Mouse (Mus musculus): ENCODE results near the gene Nprl2. TPM values are rescaled to one million over a fixed set of nuclear protein-coding genes. Genes with fewer than 3 reads are reported as not detected.
A peak's percentile ranks its signal among the peaks of the same experiment; 100 is the strongest.
"Not testable (repeated sequence)": the region's sequence is repeated elsewhere in the genome, so short reads cannot be mapped to it uniquely, and the experiment has no call there.

Nprl2 gene
- polyA plus RNA-seq, 1 experiment from 2014 or later: 39.7 TPM

- ATAC-seq (ENCODE audit: insufficient read depth, low FRiP score, low read depth); H3K27me3 ChIP-seq (replicated peaks); H3K9me3 ChIP-seq; H3K27ac ChIP-seq; H3K4me3 ChIP-seq (replicated peaks); H3K9ac ChIP-seq; H3K4me2 ChIP-seq: not testable (repeated sequence)
- H3K4me1 ChIP-seq: peaks cover 47% of the 10 kb centered on the region
- H3K36me3 ChIP-seq: peaks cover 22% of the 10 kb centered on the region
- 81% methylated on average over 6 of the region's 6 CpGs for WGBS
Observed at GRCm38 (mm10) chr9:107573774-107574173, 31.7 kb downstream of the Nprl2 start.

GRCm38 (mm10) chr9:107575579-107576356, 33.7 kb downstream of the Nprl2 start:
- H3K4me2 ChIP-seq: peak overlapping the region; percentile 74
- 60% methylated on average over 14 of the region's 14 CpGs for WGBS
- no peak overlapping the region for H3K4me3 ChIP-seq (replicated peaks)
- H3K27ac ChIP-seq: peak overlapping the region; percentile 89
- no peaks in the 10 kb centered on the region for H3K27me3 ChIP-seq (replicated peaks)
- H3K9ac ChIP-seq: no peak overlapping the region
- H3K4me1 ChIP-seq: peaks cover 49% of the 10 kb centered on the region
- H3K9me3 ChIP-seq: no peaks in the 10 kb centered on the region
- ATAC-seq (ENCODE audit: insufficient read depth, low FRiP score, low read depth): peak; percentile 55
- peaks cover 22% of the 10 kb centered on the region for H3K36me3 ChIP-seq

DNA sequence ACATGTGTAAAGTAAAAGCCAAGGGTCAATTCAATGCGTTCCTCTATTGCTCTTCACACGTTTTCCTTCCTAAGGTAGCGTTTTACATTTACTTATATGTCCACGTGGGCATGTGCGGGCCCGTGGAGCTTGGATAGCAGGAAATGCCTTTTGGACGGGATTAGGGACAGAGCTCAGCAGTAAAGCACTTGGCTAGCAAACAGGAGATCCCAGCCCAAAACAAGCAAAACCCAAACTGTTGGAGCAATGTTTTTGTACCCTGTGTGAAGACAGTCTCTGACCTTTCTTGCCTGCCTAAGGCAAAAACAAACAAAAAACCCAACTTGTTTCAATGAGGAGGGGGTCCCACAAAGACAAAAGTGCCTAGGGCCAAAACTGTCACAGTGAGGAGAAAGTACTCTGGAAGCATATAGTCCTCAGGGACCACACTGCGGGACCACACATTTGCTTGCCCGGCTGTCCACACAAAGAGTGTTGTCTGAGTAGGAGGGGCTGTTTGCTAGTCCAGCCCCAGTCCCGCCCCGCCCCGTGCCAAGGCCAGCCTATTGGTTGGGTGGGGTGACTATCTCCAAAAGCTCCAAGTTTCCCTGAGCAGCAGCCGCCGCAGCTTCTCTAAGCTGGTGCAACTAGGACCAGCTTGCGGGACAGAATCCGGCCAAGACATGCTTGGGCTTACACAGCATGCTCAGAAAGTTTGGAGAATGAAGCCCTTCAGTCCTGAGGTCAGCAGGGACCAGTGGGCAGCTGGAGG, 34.5 kb downstream of the Nprl2 start, which contains the start of gene Hyal1:
Gene Hyal1, plus strand, starts transcription at position 571 of the 751 bp plus-strand sequence.
- peak; percentile 67 for ATAC-seq (ENCODE audit: insufficient read depth, low FRiP score, low read depth)
- WGBS: 14% methylated on average over 16 of the region's 16 CpGs

DNA sequence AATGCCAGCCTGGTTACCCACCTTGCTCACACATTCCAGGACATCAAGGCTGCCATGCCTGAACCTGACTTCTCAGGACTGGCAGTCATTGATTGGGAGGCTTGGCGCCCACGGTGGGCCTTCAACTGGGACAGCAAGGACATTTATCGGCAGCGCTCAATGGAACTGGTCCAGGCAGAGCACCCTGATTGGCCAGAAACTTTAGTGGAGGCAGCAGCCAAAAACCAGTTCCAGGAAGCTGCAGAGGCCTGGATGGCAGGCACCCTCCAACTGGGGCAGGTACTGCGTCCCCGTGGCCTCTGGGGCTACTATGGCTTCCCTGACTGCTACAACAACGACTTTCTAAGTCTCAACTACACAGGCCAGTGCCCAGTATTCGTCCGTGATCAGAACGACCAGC, 35.8 kb downstream of the Nprl2 start:
- peaks cover 11% of the 10 kb centered on the region; the same call in 1 of the 2 replicates for H3K36me3 ChIP-seq
- no peak overlapping the region for H3K27ac ChIP-seq
- WGBS: 86% methylated on average over 10 of the region's 10 CpGs
- no peak for ATAC-seq (ENCODE audit: insufficient read depth, low FRiP score, low read depth)
- peak overlapping the region; percentile 74; the same call in 1 of the 2 replicates for H3K4me2 ChIP-seq
- peaks cover 46% of the 10 kb centered on the region for H3K4me1 ChIP-seq
- no peak overlapping the region for H3K9ac ChIP-seq
- no peaks in the 10 kb centered on the region for H3K27me3 ChIP-seq (replicated peaks)
- H3K9me3 ChIP-seq: no peaks in the 10 kb centered on the region
- H3K4me3 ChIP-seq (replicated peaks): no peak overlapping the region

More for the DNA sequence above, 34.5 kb downstream of the Nprl2 start, which contains the start of gene Hyal1:
- H3K4me1 ChIP-seq: peaks cover 44% of the 10 kb centered on the region
- H3K9me3 ChIP-seq: no peaks in the 10 kb centered on the region
- peak within 1 kb of the TSS; percentile 41 for H3K4me3 ChIP-seq (replicated peaks)
- H3K36me3 ChIP-seq: peaks cover 20% of the 10 kb centered on the region
- peak within 1 kb of the TSS; percentile 89 for H3K27ac ChIP-seq
- no peaks in the 10 kb centered on the region for H3K27me3 ChIP-seq (replicated peaks)
- H3K9ac ChIP-seq: peak within 1 kb of the TSS; percentile 31; the same call in 1 of the 2 replicates
- H3K4me2 ChIP-seq: peak within 1 kb of the TSS; percentile 74

GRCm38 (mm10) chr9:107578587-107578986, 36.6 kb downstream of the Nprl2 start, which contains the start of gene Naa80:
Gene Naa80 (plus strand): TSS chr9:107578887.
- ATAC-seq (ENCODE audit: insufficient read depth, low FRiP score, low read depth): no peak
- Histone ChIP-seq H3K36me3 (peaks cover 6% of the 10 kb centered on the region; the same call in 1 of the 2 replicates), H3K4me3 (replicated peaks) (no peak within 1 kb of the TSS), H3K27me3 (replicated peaks) (no peaks in the 10 kb centered on the region), H3K9me3 (no peaks in the 10 kb centered on the region), H3K27ac (peak within 1 kb of the TSS; percentile 94), H3K9ac (no peak within 1 kb of the TSS), H3K4me2 (peak within 1 kb of the TSS; percentile 79; the same call in 1 of the 2 replicates), H3K4me1 (peaks cover 46% of the 10 kb centered on the region)
- WGBS: 75% methylated on average over 3 of the region's 3 CpGs

DNA sequence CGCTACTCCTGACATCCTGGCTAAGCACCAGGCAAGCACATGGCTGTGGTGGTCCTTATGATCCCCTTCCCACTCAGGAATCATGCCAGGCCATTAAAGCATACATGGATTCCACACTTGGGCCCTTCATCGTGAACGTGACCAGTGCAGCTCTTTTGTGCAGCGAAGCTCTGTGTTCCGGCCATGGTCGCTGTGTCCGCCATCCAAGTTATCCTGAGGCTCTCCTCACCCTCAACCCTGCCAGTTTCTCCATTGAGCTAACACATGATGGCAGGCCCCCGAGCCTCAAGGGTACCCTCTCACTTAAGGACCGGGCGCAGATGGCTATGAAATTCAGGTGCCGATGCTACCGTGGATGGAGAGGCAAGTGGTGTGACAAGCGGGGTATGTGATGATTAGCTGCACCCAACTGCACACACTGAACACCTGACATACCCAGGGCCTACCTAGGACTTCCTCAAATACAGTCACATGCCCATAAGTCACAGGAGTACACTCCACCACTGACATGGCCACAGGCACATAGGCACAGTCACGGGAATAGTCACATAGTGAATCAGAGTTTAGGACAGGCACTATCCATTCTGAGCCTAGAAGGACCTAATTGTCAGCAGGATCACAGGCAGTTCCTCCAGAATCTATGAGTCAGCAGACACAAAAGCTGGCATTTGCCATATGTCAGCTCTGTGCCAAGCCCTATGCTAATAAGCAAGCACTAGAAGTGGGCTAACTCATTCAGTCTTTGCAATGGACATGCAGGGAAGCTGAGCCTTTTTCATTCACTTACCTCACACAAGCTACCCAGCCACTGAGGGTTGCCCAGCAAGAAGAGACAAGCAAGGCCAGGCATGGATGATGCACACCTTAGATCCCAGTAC, 37.2 kb downstream of the Nprl2 start:
- Histone ChIP-seq H3K27ac (peak overlapping the region; percentile 94), H3K27me3 (replicated peaks) (no peaks in the 10 kb centered on the region), H3K4me3 (replicated peaks) (no peak overlapping the region), H3K36me3 (0 out of 2 replicates have a peak, but pooled peaks cover 3% of the 10 kb centered on the region), H3K4me1 (peaks cover 46% of the 10 kb centered on the region), H3K9ac (0 out of 2 replicates have a peak overlapping the region, but pooled peaks have one; percentile 2), H3K4me2 (0 out of 2 replicates have a peak overlapping the region, but pooled peaks have one; percentile 79), H3K9me3 (no peaks in the 10 kb centered on the region)
- no peak for ATAC-seq (ENCODE audit: insufficient read depth, low FRiP score, low read depth)
- 93% methylated on average over 14 of the region's 14 CpGs for WGBS

- Histone ChIP-seq H3K4me3 (replicated peaks) (peak within 1 kb of the TSS; percentile 56), H3K4me1 (peaks cover 45% of the 10 kb centered on the region), H3K27ac (peak within 1 kb of the TSS; percentile 94), H3K9ac (peak within 1 kb of the TSS; percentile 50), H3K36me3 (0 out of 2 replicates have a peak, but pooled peaks cover 3% of the 10 kb centered on the region), H3K4me2 (peak within 1 kb of the TSS; percentile 79), H3K27me3 (replicated peaks) (no peaks in the 10 kb centered on the region), H3K9me3 (no peaks in the 10 kb centered on the region)
- WGBS: under 1% methylated on average over 32 of the region's 32 CpGs
- ATAC-seq (ENCODE audit: insufficient read depth, low FRiP score, low read depth): peak; percentile 72
Observed at GRCm38 (mm10) chr9:107580501-107581317, 38.7 kb downstream of the Nprl2 start, which contains the start of gene Hyal3. Gene Hyal3 (plus strand): TSS chr9:107580818.

- peak overlapping the region; percentile 50; the same call in 1 of the 2 replicates for H3K9ac ChIP-seq
- H3K4me2 ChIP-seq: peak overlapping the region; percentile 79
- H3K4me1 ChIP-seq: peaks cover 36% of the 10 kb centered on the region
- ATAC-seq (ENCODE audit: insufficient read depth, low FRiP score, low read depth): no peak
- 61% methylated on average over 4 of the region's 4 CpGs for WGBS
- no peaks in the 10 kb centered on the region for H3K27me3 ChIP-seq (replicated peaks)
- H3K36me3 ChIP-seq: 0 out of 2 replicates have a peak, but pooled peaks cover 3% of the 10 kb centered on the region
- no peaks in the 10 kb centered on the region for H3K9me3 ChIP-seq
- H3K27ac ChIP-seq: peak overlapping the region; percentile 94
- peak overlapping the region; percentile 56 for H3K4me3 ChIP-seq (replicated peaks)
Observed at GRCm38 (mm10) chr9:107581584-107581983, 39.6 kb downstream of the Nprl2 start.

- H3K4me2 ChIP-seq: no peak overlapping the region
- H3K27me3 ChIP-seq (replicated peaks): no peaks in the 10 kb centered on the region
- no peak overlapping the region for H3K9ac ChIP-seq
- peaks cover 26% of the 10 kb centered on the region for H3K4me1 ChIP-seq
- no peak overlapping the region for H3K27ac ChIP-seq
- H3K9me3 ChIP-seq: no peaks in the 10 kb centered on the region
- H3K36me3 ChIP-seq: 0 out of 2 replicates have a peak, but pooled peaks cover 3% of the 10 kb centered on the region
- no peak overlapping the region for H3K4me3 ChIP-seq (replicated peaks)
- ATAC-seq (ENCODE audit: insufficient read depth, low FRiP score, low read depth): no peak
- WGBS: 84% methylated on average over 7 of the region's 7 CpGs
Observed at GRCm38 (mm10) chr9:107582509-107583062, 40.6 kb downstream of the Nprl2 start.

DNA sequence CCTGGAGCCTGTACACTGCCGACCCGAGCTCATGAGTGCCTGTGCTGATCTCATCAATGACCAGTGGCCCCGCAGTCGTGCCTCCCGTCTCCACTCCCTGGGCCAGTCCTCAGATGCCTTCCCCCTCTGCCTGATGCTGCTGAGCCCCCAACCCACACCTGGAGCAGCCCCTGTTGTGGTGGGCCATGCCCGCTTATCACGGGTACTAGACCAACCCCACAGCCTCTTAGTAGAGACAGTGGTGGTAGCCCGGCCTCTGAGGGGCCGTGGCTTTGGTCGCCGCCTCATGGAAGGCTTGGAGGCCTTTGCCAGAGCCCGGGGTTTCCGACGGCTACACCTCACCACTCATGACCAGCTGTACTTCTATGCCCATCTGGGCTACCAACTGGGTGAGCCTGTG, 41.1 kb downstream of the Nprl2 start:
- no peak overlapping the region for H3K9ac ChIP-seq
- 90% methylated on average over 14 of the region's 14 CpGs for WGBS
- H3K4me1 ChIP-seq: peaks cover 29% of the 10 kb centered on the region
- no peak overlapping the region for H3K4me3 ChIP-seq (replicated peaks)
- ATAC-seq (ENCODE audit: insufficient read depth, low FRiP score, low read depth): no peak
- H3K9me3 ChIP-seq: no peaks in the 10 kb centered on the region
- H3K27ac ChIP-seq: no peak overlapping the region
- 0 out of 2 replicates have a peak, but pooled peaks cover 3% of the 10 kb centered on the region for H3K36me3 ChIP-seq
- no peak overlapping the region for H3K4me2 ChIP-seq
- H3K27me3 ChIP-seq (replicated peaks): no peaks in the 10 kb centered on the region

All from stomach, embryonic 15.5 days (tissue).